In the genomic region with DNA sequence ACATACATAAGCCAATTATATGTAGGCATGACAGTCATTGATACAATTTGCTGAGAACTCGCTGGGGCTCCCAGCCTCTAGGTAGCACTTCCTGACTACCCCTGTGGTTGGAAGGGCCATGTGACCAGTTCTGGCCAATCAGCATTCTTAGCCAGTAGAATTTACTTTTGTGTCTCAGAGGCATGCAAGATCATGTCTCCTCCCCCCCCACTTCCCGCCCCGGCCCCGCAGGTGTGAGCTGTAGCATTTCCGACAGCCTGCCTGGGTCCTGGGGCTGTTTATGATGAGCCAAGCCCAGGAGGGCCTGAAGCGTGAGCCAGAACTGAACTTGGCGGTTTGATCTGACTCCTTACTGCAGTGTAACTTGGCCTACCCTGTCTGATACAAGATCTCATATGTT, we compare ENCODE assay signal across 11 mouse cellular contexts. TPM values are rescaled to one million over a fixed set of nuclear protein-coding genes. Genes with fewer than 3 reads are reported as not detected.
DNase-seq lines count a peak whose midpoint lies in the region; ATAC-seq and TF ChIP-seq lines count a peak whose summit lies in the region.
"Had no signal": no experiment of that assay in that cellular context is flagged by ENCODE, and none has a peak within 500 bp of the region (broad histone marks: within the 10 kb centered on the region; RNA-seq: fewer than 3 reads in every experiment).

No protein-coding gene starts in this region.

- H3K27ac ChIP-seq in stomach, embryonic 14.5 days (ENCODE audit: low read length) = no peak overlapping the region
- H3K27ac ChIP-seq in kidney, adult 2 months (ENCODE audit: insufficient read depth, low read depth, low read length) = no peak overlapping the region
- H3K27ac ChIP-seq: hindbrain, embryonic 15.5 days; lung, embryonic 15.5 days had no signal

- 46% methylated on average over 7 of the region's 7 CpGs for WGBS in stomach, embryonic 14.5 days
- 55% methylated on average over 7 of the region's 7 CpGs for WGBS in kidney, adult 2 months

- H3K9ac ChIP-seq in stomach, embryonic 14.5 days (replicated peaks; ENCODE audit: low read depth, low read length) = no peak overlapping the region
- H3K9ac ChIP-seq: hindbrain, embryonic 15.5 days; lung, embryonic 15.5 days had no signal

- ATAC-seq in CD4-positive, CD25-positive, alpha-beta regulatory T cell, adult 4 months = peak; percentile 95
- peak; percentile 43; the same call in 1 of the 2 replicates for ATAC-seq in stomach, embryonic 14.5 days (ENCODE audit: insufficient number of reproducible peaks, insufficient read depth, low FRiP score, low read depth)

- no peak for TF ChIP-seq CTCF in kidney, adult 2 months (conservative IDR thresholded peaks at IDR 0.05; ENCODE audit: insufficient read depth, insufficient read length, low read depth, low read length)

- no peaks in the 10 kb centered on the region for H3K36me3 ChIP-seq in stomach, embryonic 14.5 days (ENCODE audit: control insufficient read depth, insufficient read depth, low read length)
- no peaks in the 10 kb centered on the region for H3K36me3 ChIP-seq in kidney, adult 2 months (ENCODE audit: control insufficient read depth, insufficient read depth, low read length)
- H3K36me3 ChIP-seq: hindbrain, embryonic 15.5 days; lung, embryonic 15.5 days had no signal

- peaks cover 11% of the 10 kb centered on the region; the same call in 1 of the 2 replicates for H3K4me1 ChIP-seq in stomach, embryonic 14.5 days (ENCODE audit: control insufficient read depth, insufficient read depth, low read length)
- no peaks in the 10 kb centered on the region for H3K4me1 ChIP-seq in kidney, adult 2 months (ENCODE audit: control insufficient read depth, insufficient read depth, low read length)
- H3K4me1 ChIP-seq: hindbrain, embryonic 15.5 days had no signal

- H3K4me3 ChIP-seq in stomach, embryonic 14.5 days (ENCODE audit: low read depth, low read length) = no peak overlapping the region
- no peak overlapping the region for H3K4me3 ChIP-seq in kidney, adult 2 months (ENCODE audit: insufficient read depth, low read depth, low read length)
- H3K4me3 ChIP-seq: hindbrain, embryonic 15.5 days; lung, embryonic 15.5 days had no signal

- no peak for TF ChIP-seq POLR2A in kidney, adult 2 months (IDR thresholded peaks at IDR 0.05; ENCODE audit: low read depth, low read length)

- peak; percentile 89 for DNase-seq in T-cell, adult 2 months (ENCODE audit: low spot score)
- peak; percentile 16 for DNase-seq in lung, postnatal 10 days
- DNase-seq in frontal cortex, adult 2 months (ENCODE audit: extremely low spot score in 1 of 2, low spot score in 1 of 2) = no peak
- no peak for DNase-seq in right cerebral cortex, postnatal 10 days (ENCODE audit: low spot score in 2 of 2)
- no peak for DNase-seq in kidney, adult 2 months
- no peak for DNase-seq in kidney, postnatal 25 days
- DNase-seq: gastrocnemius, postnatal 36 days had no signal

- no peaks in the 10 kb centered on the region for H3K9me3 ChIP-seq in stomach, embryonic 14.5 days (ENCODE audit: control insufficient read depth, low read depth, low read length)
- H3K9me3 ChIP-seq: hindbrain, embryonic 15.5 days; lung, embryonic 15.5 days had no signal

- H3K27me3 ChIP-seq in stomach, embryonic 14.5 days (ENCODE audit: control insufficient read depth, insufficient read depth, low read length) = no peaks in the 10 kb centered on the region
- no peaks in the 10 kb centered on the region for H3K27me3 ChIP-seq in kidney, adult 2 months (replicated peaks; ENCODE audit: control insufficient read depth, insufficient read depth, low read length)
- H3K27me3 ChIP-seq: hindbrain, embryonic 15.5 days had no signal

- H3K4me2 ChIP-seq in stomach, embryonic 14.5 days (replicated peaks; ENCODE audit: low read depth, low read length) = no peak overlapping the region
- H3K4me2 ChIP-seq: hindbrain, embryonic 15.5 days; lung, embryonic 15.5 days had no signal

RNA-seq across cellular contexts. Expression of a gene that starts 52.3 kb away (rescaled TPM):
- polyA plus RNA-seq in CD4-positive, CD25-positive, alpha-beta regulatory T cell, adult 4 months (2017; shearing (Covaris generic)) = 10 to 100 TPM in 1 of 2 experiments, 1 to 10 TPM in 1; 7.8 to 10.1 TPM
- polyA plus RNA-seq in stomach, embryonic 14.5 days (2014; fragmentation: Nextera tagmentation; extraction: Ambion mirVana) = 15.2 and 15.7 TPM in 2 replicates
- 13.6 and 15.4 TPM in 2 replicates for polyA plus RNA-seq in frontal cortex, adult 2 months (2012; rRNA removed)
- polyA plus RNA-seq in kidney, adult 2 months (2012; rRNA removed) = 5.0 TPM in 2 replicates

Comparison
In these comparisons a context has a peak if more than half of its experiments do, and no peak if none do; other contexts are left out.
1. DNase-seq: peak in T-cell, adult 2 months (single experiment) and lung, postnatal 10 days (single experiment); none in frontal cortex, adult 2 months (0 of 2), right cerebral cortex, postnatal 10 days (0 of 2), kidney, adult 2 months (single experiment) and kidney, postnatal 25 days (0 of 2).